In the genomic region with DNA sequence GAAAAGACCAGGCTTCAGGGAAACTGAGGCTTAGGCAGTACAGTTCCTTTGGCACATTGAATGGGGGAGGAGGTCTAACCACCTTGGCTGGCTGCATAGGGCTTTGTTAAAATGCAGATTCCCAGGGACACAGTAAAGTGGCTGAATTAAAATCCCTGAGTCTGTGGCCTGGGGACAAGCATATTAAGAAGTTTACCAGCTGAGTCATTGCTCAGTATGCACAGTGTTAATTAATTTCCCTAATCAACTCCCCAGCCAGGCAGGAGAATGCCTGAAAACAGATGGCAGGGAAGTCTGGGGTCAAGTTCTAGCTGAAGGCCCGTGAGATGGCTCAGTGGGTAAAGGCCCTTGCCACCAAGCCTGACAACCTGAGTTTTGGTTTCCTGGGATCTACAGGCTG, we compare ENCODE assay signal across 24 mouse cellular contexts. TPM values are rescaled to one million over a fixed set of nuclear protein-coding genes. Genes with fewer than 3 reads are reported as not detected.
DNase-seq lines count a peak whose midpoint lies in the region; ATAC-seq and TF ChIP-seq lines count a peak whose summit lies in the region.
"Had no signal": no experiment of that assay in that cellular context is flagged by ENCODE, and none has a peak within 500 bp of the region (broad histone marks: within the 10 kb centered on the region; RNA-seq: fewer than 3 reads in every experiment).

No protein-coding gene starts in this region.

- H3K4me3 ChIP-seq in midbrain, postnatal 0 days (ENCODE audit: low read depth, low read length): no peak overlapping the region
- no peak overlapping the region for H3K4me3 ChIP-seq in midbrain, embryonic 14.5 days (replicated peaks; ENCODE audit: low read depth, low read length)
- H3K4me3 ChIP-seq in forebrain, embryonic 16.5 days (replicated peaks; ENCODE audit: low read length): no peak overlapping the region
- H3K4me3 ChIP-seq in hindbrain, embryonic 16.5 days (ENCODE audit: low read length): no peak overlapping the region
- H3K4me3 ChIP-seq: embryonic facial prominence, embryonic 15.5 days; erythroblast, embryonic 14.5 days; heart, embryonic 15.5 days; hindbrain, embryonic 13.5 days; intestine, embryonic 15.5 days had no signal

- H3K36me3 ChIP-seq in midbrain, postnatal 0 days (ENCODE audit: insufficient read depth, low read length): no peaks in the 10 kb centered on the region
- no peaks in the 10 kb centered on the region for H3K36me3 ChIP-seq in midbrain, embryonic 14.5 days (ENCODE audit: control insufficient read depth, insufficient read depth, low read length)
- H3K36me3 ChIP-seq in forebrain, embryonic 16.5 days (ENCODE audit: control insufficient read depth, insufficient read depth): no peaks in the 10 kb centered on the region
- no peaks in the 10 kb centered on the region for H3K36me3 ChIP-seq in hindbrain, embryonic 16.5 days (ENCODE audit: control insufficient read depth, insufficient read depth, low read length)
- H3K36me3 ChIP-seq: embryonic facial prominence, embryonic 15.5 days; heart, embryonic 15.5 days; hindbrain, embryonic 13.5 days; intestine, embryonic 15.5 days had no signal

- H3K4me1 ChIP-seq in midbrain, postnatal 0 days (ENCODE audit: insufficient read depth, low read length): no peaks in the 10 kb centered on the region
- no peaks in the 10 kb centered on the region for H3K4me1 ChIP-seq in midbrain, embryonic 14.5 days (ENCODE audit: control insufficient read depth, insufficient read depth, low read length)
- H3K4me1 ChIP-seq in forebrain, embryonic 16.5 days (replicated peaks; ENCODE audit: control insufficient read depth, insufficient read depth, low read length): peaks cover 6% of the 10 kb centered on the region; the same call in 1 of the 2 replicates
- no peaks in the 10 kb centered on the region for H3K4me1 ChIP-seq in hindbrain, embryonic 16.5 days (ENCODE audit: control insufficient read depth, insufficient read depth, low read depth, low read length)
- H3K4me1 ChIP-seq: embryonic facial prominence, embryonic 15.5 days; intestine, embryonic 15.5 days had no signal

- H3K9me3 ChIP-seq in midbrain, postnatal 0 days (ENCODE audit: low read length): no peaks in the 10 kb centered on the region
- H3K9me3 ChIP-seq in midbrain, embryonic 14.5 days (ENCODE audit: control insufficient read depth, low read length): no peaks in the 10 kb centered on the region
- no peaks in the 10 kb centered on the region for H3K9me3 ChIP-seq in forebrain, embryonic 16.5 days (ENCODE audit: control insufficient read depth, low read length)
- no peaks in the 10 kb centered on the region for H3K9me3 ChIP-seq in hindbrain, embryonic 16.5 days (ENCODE audit: control insufficient read depth, low read length)
- H3K9me3 ChIP-seq: embryonic facial prominence, embryonic 15.5 days; heart, embryonic 15.5 days; hindbrain, embryonic 13.5 days; intestine, embryonic 15.5 days had no signal

- no peak for TF ChIP-seq CTCF in midbrain, postnatal 0 days (IDR thresholded peaks at IDR 0.05)

- no peak overlapping the region for H3K4me2 ChIP-seq in midbrain, postnatal 0 days (ENCODE audit: low read depth, low read length, poor library complexity, severe bottlenecking)
- H3K4me2 ChIP-seq in midbrain, embryonic 14.5 days (ENCODE audit: low read length): no peak overlapping the region
- no peak overlapping the region for H3K4me2 ChIP-seq in forebrain, embryonic 16.5 days (ENCODE audit: low read length)
- no peak overlapping the region for H3K4me2 ChIP-seq in hindbrain, embryonic 16.5 days (ENCODE audit: low read length)
- H3K4me2 ChIP-seq: embryonic facial prominence, embryonic 15.5 days; heart, embryonic 11.5 days; heart, embryonic 15.5 days; hindbrain, embryonic 13.5 days; intestine, embryonic 15.5 days had no signal

- H3K27me3 ChIP-seq in midbrain, postnatal 0 days (ENCODE audit: insufficient read depth, low read length): no peaks in the 10 kb centered on the region
- no peaks in the 10 kb centered on the region for H3K27me3 ChIP-seq in midbrain, embryonic 14.5 days (ENCODE audit: control insufficient read depth, insufficient read depth, low read length)
- H3K27me3 ChIP-seq in forebrain, embryonic 16.5 days (replicated peaks; ENCODE audit: control insufficient read depth, insufficient read depth, low read length): no peaks in the 10 kb centered on the region
- H3K27me3 ChIP-seq in hindbrain, embryonic 16.5 days (replicated peaks; ENCODE audit: control insufficient read depth, insufficient read depth, low read length): no peaks in the 10 kb centered on the region
- H3K27me3 ChIP-seq: embryonic facial prominence, embryonic 15.5 days; heart, embryonic 15.5 days; hindbrain, embryonic 13.5 days; intestine, embryonic 15.5 days had no signal

- DNase-seq in heart, adult 11 months: peak; percentile 55
- DNase-seq in heart, adult 9 months (ENCODE audit: low spot score in 2 of 2): no peak
- DNase-seq in midbrain, postnatal 0 days (ENCODE audit: low spot score): peak; percentile 19
- no peak for DNase-seq in midbrain, embryonic 14.5 days
- no peak for DNase-seq in thymus, postnatal 36 days
- DNase-seq: adrenal gland, adult 8-10 months; adrenal gland, postnatal 36 days; cerebellum, adult 11 months; cerebellum, adult 8-10 months; cerebellum, postnatal 14 days; embryo, embryonic 11 days; gastrocnemius, postnatal 36 days; heart, adult 18-20 months; heart, postnatal 14 days had no signal

- 45% methylated on average over 1 of the region's 1 CpGs for WGBS in midbrain, postnatal 0 days
- 54% methylated on average over 1 of the region's 1 CpGs for WGBS in midbrain, embryonic 14.5 days
- WGBS in forebrain, embryonic 16.5 days: 0% methylated on average over 1 of the region's 1 CpGs
- 12% methylated on average over 1 of the region's 1 CpGs for WGBS in hindbrain, embryonic 16.5 days

- H3K27ac ChIP-seq in midbrain, postnatal 0 days (ENCODE audit: low read depth, low read length): no peak overlapping the region
- no peak overlapping the region for H3K27ac ChIP-seq in midbrain, embryonic 14.5 days (replicated peaks; ENCODE audit: low read depth, low read length)
- no peak overlapping the region for H3K27ac ChIP-seq in forebrain, embryonic 16.5 days (ENCODE audit: low read length)
- H3K27ac ChIP-seq in hindbrain, embryonic 16.5 days (ENCODE audit: low read depth, low read length): no peak overlapping the region
- H3K27ac ChIP-seq: embryonic facial prominence, embryonic 15.5 days; heart, embryonic 15.5 days; hindbrain, embryonic 13.5 days; intestine, embryonic 15.5 days had no signal

- no peak for ATAC-seq in midbrain, postnatal 0 days (ENCODE audit: low FRiP score)
- ATAC-seq in midbrain, embryonic 14.5 days (ENCODE audit: low FRiP score, low TSS enrichment): no peak
- ATAC-seq in forebrain, embryonic 16.5 days: peak; percentile 52; the same call in 1 of the 2 replicates
- no peak for ATAC-seq in hindbrain, embryonic 16.5 days
- ATAC-seq: intestine, embryonic 15.5 days had no signal

- no peak overlapping the region for H3K9ac ChIP-seq in midbrain, postnatal 0 days (replicated peaks; ENCODE audit: low read length, poor library complexity, severe bottlenecking)
- no peak overlapping the region for H3K9ac ChIP-seq in midbrain, embryonic 14.5 days (replicated peaks; ENCODE audit: low read length)
- no peak overlapping the region for H3K9ac ChIP-seq in forebrain, embryonic 16.5 days (replicated peaks; ENCODE audit: low read depth, low read length)
- H3K9ac ChIP-seq in hindbrain, embryonic 16.5 days (ENCODE audit: low read depth, low read length): no peak overlapping the region
- H3K9ac ChIP-seq: embryonic facial prominence, embryonic 15.5 days; heart, embryonic 15.5 days; hindbrain, embryonic 13.5 days; intestine, embryonic 15.5 days had no signal

RNA-seq across cellular contexts. Expression of gene Rgs6, which starts 15.2 kb away (rescaled TPM):
- total RNA-seq in midbrain, postnatal 0 days (2014; rRNA removed): 26.3 and 28.6 TPM in 2 replicates
- polyA plus RNA-seq in midbrain, postnatal 0 days (2015; fragmentation: Nextera tagmentation; extraction: Ambion mirVana): 19.7 and 22.0 TPM in 2 replicates
- 11.5 and 12.5 TPM in 2 replicates for polyA plus RNA-seq in midbrain, embryonic 14.5 days (2014; fragmentation: Nextera tagmentation; extraction: Ambion mirVana)
- polyA plus RNA-seq in forebrain, embryonic 16.5 days (2015; fragmentation: Nextera tagmentation; extraction: Ambion mirVana): 14.2 and 16.7 TPM in 2 replicates
- polyA plus RNA-seq in hindbrain, embryonic 16.5 days (2015; fragmentation: Nextera tagmentation; extraction: Ambion mirVana): 9.1 and 10.1 TPM in 2 replicates
- total RNA-seq: common myeloid progenitor, adult 5-6 weeks; hematopoietic stem cell, adult 5-6 weeks had no signal
- polyA plus RNA-seq: erythroblast, embryonic 14.5 days had no signal

Comparison
In these comparisons a context has a peak if more than half of its experiments do, and no peak if none do; other contexts are left out.
1. DNase-seq: peak in heart, adult 11 months (single experiment) and midbrain, postnatal 0 days (single experiment); none in heart, adult 9 months (0 of 2), midbrain, embryonic 14.5 days (single experiment) and thymus, postnatal 36 days (0 of 2).